Mouse (Mus musculus) forebrain, embryonic 15.5 days (tissue): Measurements from ENCODE around the gene Cenpo. TPM values are rescaled to one million over a fixed set of nuclear protein-coding genes. Genes with fewer than 3 reads are reported as not detected.
A peak's percentile ranks its signal among the peaks of the same experiment; 100 is the strongest.
"Not testable (repeated sequence)": the region's sequence is repeated elsewhere in the genome, so short reads cannot be mapped to it uniquely, and the experiment has no call there.

Source experiments
- ATAC-seq: fragments of 200-750 bp; cut with Nextera tagmentation; replicated peaks from 2 replicates; pipeline ENCODE4 v1.8.0; 2017; ENCODE audit warnings: mild to moderate bottlenecking, moderate TSS enrichment, moderate library complexity
- H3K27ac ChIP-seq: fragments of 300-500 bp; sonication (generic); replicated peaks from 2 replicates; pipeline ENCODE4 v1.5.1; 2015; ENCODE audit warnings: mild to moderate bottlenecking, inconsistent platforms
- H3K27me3 ChIP-seq: fragments of 300-500 bp; sonication (generic); 2 replicates; pipeline ENCODE4 v1.6.1; 2015; ENCODE audit warnings: inconsistent platforms
- H3K36me3 ChIP-seq: fragments of 300-500 bp; sonication (generic); 2 replicates; pipeline ENCODE4 v1.6.1; 2015; ENCODE audit warnings: mild to moderate bottlenecking, inconsistent platforms
- H3K4me1 ChIP-seq: fragments of 300-500 bp; sonication (generic); 2 replicates; pipeline ENCODE4 v1.6.1; 2015; ENCODE audit warnings: inconsistent platforms
- H3K4me2 ChIP-seq: fragments of 300-500 bp; sonication (generic); replicated peaks from 2 replicates; pipeline ENCODE4 v1.6.1; 2015; ENCODE audit warnings: mild to moderate bottlenecking, inconsistent platforms
- H3K4me3 ChIP-seq: fragments of 300-500 bp; sonication (generic); 2 replicates; pipeline ENCODE4 v1.5.1; 2015; ENCODE audit warnings: mild to moderate bottlenecking, inconsistent platforms
- H3K9ac ChIP-seq: fragments of 300-500 bp; sonication (generic); replicated peaks from 2 replicates; pipeline ENCODE4 v1.6.1; 2015; ENCODE audit warnings: mild to moderate bottlenecking, inconsistent platforms
- H3K9me3 ChIP-seq: fragments of 300-500 bp; sonication (generic); 2 replicates; pipeline ENCODE4 v1.6.1; 2016; ENCODE audit warnings: inconsistent platforms
- WGBS: fragments of 180-500 bp; shearing (Covaris S2); methylation state at CpG from one replicate; pipeline ENCODE4 v1.1.7; 2015; ENCODE audit warnings: mixed read lengths; 5-methylcytosine and 5-hydroxymethylcytosine counted together
- polyA plus RNA-seq: library from polyadenylated mRNA; unstranded; fragments of >200 nt; fragmentation: Nextera tagmentation; extraction: Ambion mirVana; gene quantifications from 2 replicates; pipeline ENCODE4 v1.2.1, GENCODE M21; 2015

Gene Cenpo
- polyA plus RNA-seq = 9.7 and 11.4 TPM in 2 replicates

GRCm38 (mm10) chr12:4233572-4234508 lies at the start of gene Cenpo, which contains the start of gene Ptrhd1:
TSS of gene Cenpo (minus strand) at chr12:4234294.
TSS of gene Ptrhd1 (plus strand) at chr12:4234027.
- peak within 1 kb of the TSS; percentile 78 for H3K9ac ChIP-seq
- ATAC-seq = peak; percentile 99
- under 1% methylated on average over 50 of the region's 50 CpGs for WGBS
- peak within 1 kb of the TSS; percentile 97 for H3K27ac ChIP-seq
- H3K36me3 ChIP-seq = peaks cover 7% of the 10 kb centered on the region; the same call in 1 of the 2 replicates
- peaks cover 16% of the 10 kb centered on the region for H3K4me1 ChIP-seq
- H3K9me3 ChIP-seq = no peaks in the 10 kb centered on the region
- no peaks in the 10 kb centered on the region for H3K27me3 ChIP-seq
- peak within 1 kb of the TSS; percentile 77 for H3K4me2 ChIP-seq
- peak within 1 kb of the TSS; percentile 62 for H3K4me3 ChIP-seq

- 97% methylated on average over 3 of the region's 3 CpGs for whole genome bisulfite sequencing
- Histone ChIP-seq H3K36me3 (peaks cover 13% of the 10 kb centered on the region), H3K9me3 (no peaks in the 10 kb centered on the region), H3K27ac (no peak overlapping the region), H3K4me2 (no peak overlapping the region), H3K27me3 (no peaks in the 10 kb centered on the region), H3K9ac (no peak overlapping the region), H3K4me3 (no peak overlapping the region), H3K4me1 (no peaks in the 10 kb centered on the region)
- no peak for ATAC-seq
Measured at GRCm38 (mm10) chr12:4279878-4280277, 45.8 kb upstream of the Cenpo start.

DNA sequence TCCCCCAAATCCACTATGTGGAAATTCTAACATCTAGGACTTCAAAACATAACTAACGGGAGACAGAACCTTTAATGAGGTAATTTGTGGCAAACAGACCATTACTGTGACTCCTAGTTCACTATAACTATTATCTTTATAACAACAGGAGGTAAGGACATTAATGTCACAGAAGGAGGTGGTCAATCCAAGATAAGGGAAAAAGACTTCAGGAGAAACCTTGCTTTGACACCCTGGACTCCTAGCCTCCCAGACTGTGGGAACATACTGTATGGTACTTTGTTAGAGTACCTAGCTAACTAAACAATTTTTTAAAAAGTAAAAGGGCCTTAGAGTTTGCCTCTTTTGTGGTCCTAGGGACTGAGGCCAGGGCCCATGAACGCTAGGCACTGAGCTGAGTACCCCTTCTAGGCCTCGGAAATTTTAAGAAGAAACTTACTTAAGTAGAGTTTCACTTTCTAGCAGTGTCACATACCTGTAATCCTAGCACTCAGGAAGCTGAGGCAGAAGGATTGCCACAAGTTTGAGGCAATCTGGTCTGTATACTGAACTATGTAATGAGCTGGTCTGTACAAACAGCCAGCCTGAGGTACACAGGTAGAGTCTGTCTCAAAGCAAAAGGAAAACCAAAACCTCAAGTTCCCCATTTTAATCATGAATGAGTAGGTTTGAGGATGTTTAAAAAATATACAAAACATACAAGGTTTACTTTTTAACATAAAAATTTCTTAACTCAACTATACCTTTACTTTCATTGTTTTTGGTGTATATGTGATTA lies 45.1 kb upstream of the Cenpo start:
- Histone ChIP-seq H3K36me3 (peaks cover 19% of the 10 kb centered on the region), H3K4me1 (no peaks in the 10 kb centered on the region), H3K4me2 (no peak overlapping the region), H3K27ac (no peak overlapping the region), H3K9ac (no peak overlapping the region), H3K27me3 (no peaks in the 10 kb centered on the region), H3K9me3 (no peaks in the 10 kb centered on the region), H3K4me3 (no peak overlapping the region)
- no peak for ATAC-seq
- WGBS = 87% methylated on average over 3 of the region's 3 CpGs

DNA sequence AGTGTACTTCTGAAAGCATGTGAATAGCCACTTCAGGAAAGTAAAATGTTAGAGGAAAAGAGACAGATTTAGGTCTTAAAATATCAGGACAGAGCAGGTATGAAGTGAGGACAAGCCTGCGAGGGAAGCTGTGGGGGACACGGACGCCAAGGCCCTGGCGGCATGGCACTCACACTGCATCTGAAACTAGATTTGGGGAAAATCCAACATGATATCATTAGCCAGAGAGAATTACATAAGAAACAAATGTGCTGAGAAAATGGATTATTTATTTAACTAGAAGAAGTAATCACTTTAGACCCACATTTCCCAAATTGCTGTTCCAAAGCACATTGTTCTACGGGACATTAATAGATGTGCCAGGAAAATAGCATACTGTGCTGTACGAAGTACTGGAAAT lies 37.0 kb upstream of the Cenpo start:
- no peak overlapping the region for H3K9ac ChIP-seq
- H3K9me3 ChIP-seq = no peaks in the 10 kb centered on the region
- H3K27ac ChIP-seq = no peak overlapping the region
- 61% methylated on average over 6 of the region's 6 CpGs for WGBS
- no peak overlapping the region for H3K4me2 ChIP-seq
- no peak overlapping the region for H3K4me3 ChIP-seq
- H3K27me3 ChIP-seq = no peaks in the 10 kb centered on the region
- no peak for ATAC-seq
- H3K4me1 ChIP-seq = no peaks in the 10 kb centered on the region
- peaks cover 69% of the 10 kb centered on the region for H3K36me3 ChIP-seq

- H3K36me3 ChIP-seq = peaks cover 48% of the 10 kb centered on the region
- no peak overlapping the region for H3K4me2 ChIP-seq
- WGBS = 94% methylated on average over 4 of the region's 4 CpGs
- H3K4me1 ChIP-seq = no peaks in the 10 kb centered on the region
- no peak overlapping the region for H3K27ac ChIP-seq
- no peak for ATAC-seq
- H3K9ac ChIP-seq = no peak overlapping the region
- no peak overlapping the region for H3K4me3 ChIP-seq
- no peaks in the 10 kb centered on the region for H3K9me3 ChIP-seq
- no peaks in the 10 kb centered on the region for H3K27me3 ChIP-seq
Measured at GRCm38 (mm10) chr12:4267765-4268164, 33.7 kb upstream of the Cenpo start.

- no peak for ATAC-seq
- Histone ChIP-seq H3K27ac (no peak overlapping the region), H3K4me1 (no peaks in the 10 kb centered on the region), H3K4me3 (no peak overlapping the region), H3K36me3 (peaks cover 36% of the 10 kb centered on the region), H3K27me3 (no peaks in the 10 kb centered on the region), H3K9me3 (no peaks in the 10 kb centered on the region), H3K9ac (no peak overlapping the region), H3K4me2 (no peak overlapping the region)
- WGBS = 95% methylated on average over 16 of the region's 16 CpGs
Measured at GRCm38 (mm10) chr12:4252742-4253655, 18.9 kb upstream of the Cenpo start.

GRCm38 (mm10) chr12:4249786-4250185 lies 15.7 kb upstream of the Cenpo start:
- 84% methylated on average over 6 of the region's 6 CpGs for WGBS

DNA sequence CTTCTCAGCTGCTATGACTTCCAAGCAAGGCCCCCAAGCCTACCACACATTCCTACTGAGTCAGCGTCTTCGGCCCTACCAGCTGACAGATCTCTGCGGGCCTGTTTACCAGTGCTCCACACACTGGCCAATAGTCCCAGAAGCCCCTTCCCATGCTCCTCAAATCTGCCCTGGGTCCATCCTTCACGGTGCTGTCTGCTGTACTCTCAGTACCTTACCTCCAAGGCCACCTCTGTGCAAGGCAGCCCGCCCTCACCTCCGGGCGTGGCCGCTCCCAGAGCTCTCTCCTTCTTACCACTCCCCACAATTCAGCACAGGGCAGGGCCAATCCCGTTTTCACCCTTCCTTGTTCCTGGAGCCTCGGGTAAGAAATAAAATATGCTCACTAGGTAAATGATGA lies 11.6 kb upstream of the Cenpo start:
- Histone ChIP-seq H3K9me3 (no peaks in the 10 kb centered on the region), H3K27ac (no peak overlapping the region), H3K9ac (no peak overlapping the region), H3K4me3 (no peak overlapping the region), H3K4me2 (no peak overlapping the region), H3K27me3 (no peaks in the 10 kb centered on the region), H3K4me1 (no peaks in the 10 kb centered on the region), H3K36me3 (0 out of 2 replicates have a peak, but pooled peaks cover 9% of the 10 kb centered on the region)
- 93% methylated on average over 10 of the region's 10 CpGs for WGBS
- ATAC-seq = no peak

More at GRCm38 (mm10) chr12:4249786-4250185, 15.7 kb upstream of the Cenpo start:
- ATAC-seq = no peak
- peaks cover 28% of the 10 kb centered on the region for H3K36me3 ChIP-seq
- no peak overlapping the region for H3K27ac ChIP-seq
- H3K4me2 ChIP-seq = no peak overlapping the region
- H3K27me3 ChIP-seq = no peaks in the 10 kb centered on the region
- no peaks in the 10 kb centered on the region for H3K9me3 ChIP-seq
- H3K4me1 ChIP-seq = no peaks in the 10 kb centered on the region
- no peak overlapping the region for H3K4me3 ChIP-seq
- no peak overlapping the region for H3K9ac ChIP-seq

- no peak overlapping the region for H3K4me3 ChIP-seq
- H3K4me2 ChIP-seq = no peak overlapping the region
- H3K27ac ChIP-seq = no peak overlapping the region
- no peak overlapping the region for H3K9ac ChIP-seq
- 84% methylated on average over 2 of the region's 2 CpGs for WGBS
- H3K36me3 ChIP-seq = 0 out of 2 replicates have a peak, but pooled peaks cover 7% of the 10 kb centered on the region
- no peak for ATAC-seq
- no peaks in the 10 kb centered on the region for H3K4me1 ChIP-seq
- no peaks in the 10 kb centered on the region for H3K9me3 ChIP-seq
- H3K27me3 ChIP-seq = no peaks in the 10 kb centered on the region
Measured at GRCm38 (mm10) chr12:4243805-4244204, 9.7 kb upstream of the Cenpo start.

DNA sequence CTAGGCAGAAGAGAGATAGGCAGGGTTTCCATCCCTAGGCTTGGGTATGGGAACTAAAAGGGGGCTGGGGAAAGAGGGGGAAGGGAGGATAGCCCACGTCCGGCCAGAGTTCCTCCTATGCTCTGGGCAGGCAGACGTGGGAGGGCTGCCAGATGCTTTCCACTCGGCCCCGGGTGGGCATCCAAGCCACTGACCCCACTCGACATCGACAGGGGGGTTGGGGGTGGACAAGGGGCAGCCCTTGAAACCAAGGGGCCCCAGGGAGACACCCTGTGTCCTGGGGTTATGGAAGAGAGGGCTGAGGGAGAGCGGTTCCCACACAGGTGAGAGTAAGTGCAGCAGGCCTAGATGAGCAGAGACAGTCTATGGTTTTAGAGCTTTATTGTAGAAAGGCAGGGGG lies 6.2 kb upstream of the Cenpo start:
- H3K27me3 ChIP-seq, H3K4me2 ChIP-seq, H3K4me3 ChIP-seq, H3K4me1 ChIP-seq, H3K9ac ChIP-seq, H3K36me3 ChIP-seq, H3K27ac ChIP-seq, ATAC-seq, H3K9me3 ChIP-seq: not testable (repeated sequence)
- WGBS = 73% methylated on average over 8 of the region's 8 CpGs

- WGBS = 94% methylated on average over 15 of the region's 15 CpGs
- H3K36me3 ChIP-seq = no peaks in the 10 kb centered on the region
Measured at GRCm38 (mm10) chr12:4237481-4237880, 3.4 kb upstream of the Cenpo start.

More at GRCm38 (mm10) chr12:4237481-4237880, 3.4 kb upstream of the Cenpo start:
- Histone ChIP-seq H3K9me3 (no peaks in the 10 kb centered on the region), H3K4me1 (peaks cover 12% of the 10 kb centered on the region), H3K4me3 (no peak overlapping the region), H3K9ac (no peak overlapping the region), H3K4me2 (no peak overlapping the region), H3K27me3 (no peaks in the 10 kb centered on the region), H3K27ac (no peak overlapping the region)
- no peak for ATAC-seq
